Mouse (Mus musculus) spleen, postnatal 36 days (tissue): ENCODE measurements around the gene Dscaml1.

ENCODE experiments used
- DNase-seq, 2 experiments: peaks; one replicate each; pipeline ENCODE4 v3.0.0; 2022; ENCODE audit warnings: low spot score in 2 of 2, mixed read lengths in 1 of 2

The Dscaml1 gene

GRCm38 (mm10) chr9:45632520-45632919 lies 206.1 kb downstream of the Dscaml1 start:
- DNase-seq = no peak

GRCm38 (mm10) chr9:45633036-45633435 lies 206.6 kb downstream of the Dscaml1 start:
- no peak for DNase-seq

- DNase-seq = no peak
These were observed 208.6 kb downstream of the Dscaml1 start for GRCm38 (mm10) chr9:45634978-45635377.

GRCm38 (mm10) chr9:45637346-45637745 lies 210.9 kb downstream of the Dscaml1 start:
- DNase-seq = no peak

GRCm38 (mm10) chr9:45638184-45638917 lies 211.9 kb downstream of the Dscaml1 start:
- no peak for DNase-seq

GRCm38 (mm10) chr9:45644833-45645388 lies 218.5 kb downstream of the Dscaml1 start:
- no peak for DNase-seq

GRCm38 (mm10) chr9:45645526-45645925 lies 219.1 kb downstream of the Dscaml1 start:
- no peak for DNase-seq

- no peak for DNase-seq
These were observed 224.8 kb downstream of the Dscaml1 start for GRCm38 (mm10) chr9:45651078-45651809.

- DNase-seq = no peak
These were observed 225.4 kb downstream of the Dscaml1 start for GRCm38 (mm10) chr9:45651810-45652177.

- no peak for DNase-seq
These were observed 231.0 kb downstream of the Dscaml1 start for GRCm38 (mm10) chr9:45657172-45658062.

GRCm38 (mm10) chr9:45660191-45660590 lies 233.8 kb downstream of the Dscaml1 start:
- no peak for DNase-seq

GRCm38 (mm10) chr9:45662471-45662870 lies 236.0 kb downstream of the Dscaml1 start:
- DNase-seq = no peak

- DNase-seq = no peak
These were observed 237.2 kb downstream of the Dscaml1 start for GRCm38 (mm10) chr9:45663386-45664315.

- DNase-seq = no peak
These were observed 237.9 kb downstream of the Dscaml1 start for GRCm38 (mm10) chr9:45664326-45664725.

- DNase-seq = no peak
These were observed 238.5 kb downstream of the Dscaml1 start for GRCm38 (mm10) chr9:45664871-45665394.

- no peak for DNase-seq
These were observed 249.5 kb downstream of the Dscaml1 start for GRCm38 (mm10) chr9:45675931-45676330.

GRCm38 (mm10) chr9:45676578-45676977 lies 250.2 kb downstream of the Dscaml1 start:
- no peak for DNase-seq

- peak; percentile 28 to 48 for DNase-seq
These were observed 250.9 kb downstream of the Dscaml1 start for GRCm38 (mm10) chr9:45677236-45677781.

GRCm38 (mm10) chr9:45677952-45678663 lies 251.7 kb downstream of the Dscaml1 start:
- DNase-seq = no peak

GRCm38 (mm10) chr9:45678664-45679026 lies 252.2 kb downstream of the Dscaml1 start:
- DNase-seq = no peak
